Mouse (Mus musculus): ENCODE data around the gene Acad8.

DNA sequence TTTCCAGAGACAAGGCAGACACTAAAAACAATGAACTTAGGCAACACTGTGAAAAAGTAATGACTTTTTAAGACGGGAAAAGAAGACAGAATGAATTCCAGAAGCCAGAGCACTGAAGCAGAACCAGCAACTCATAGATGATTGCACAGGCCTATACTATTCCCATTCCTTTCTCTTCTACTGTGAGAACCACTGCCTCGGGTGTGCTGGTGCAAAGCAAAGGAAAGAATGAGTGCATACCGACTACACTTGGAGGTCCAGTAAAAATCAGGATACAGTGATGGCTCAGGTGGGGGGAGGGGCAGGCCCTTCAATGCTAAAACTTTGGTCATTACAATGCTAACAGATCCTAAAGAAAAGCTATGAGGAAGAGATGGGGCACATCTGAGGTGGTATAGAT, 5.5 kb downstream of the Acad8 start:
- no peak for TF ChIP-seq POLR2A (IDR thresholded peaks at IDR 0.05; ENCODE audit: control insufficient read depth, extremely low read depth, insufficient read depth, low read length, poor library complexity)
- TF ChIP-seq CTCF (IDR thresholded peaks at IDR 0.05; ENCODE audit: borderline replicate concordance, control insufficient read depth, extremely low read depth, insufficient read depth, low read length, poor library complexity) = no peak

Measured in thymus, adult 2 months (tissue).